Mouse (Mus musculus) embryo, embryonic 11 days (tissue): ENCODE results near the gene Trim14.

Experiments
- DNase-seq: peaks from one replicate; pipeline ENCODE4 v3.0.0-alpha.2; 2015

Trim14 gene

GRCm38 (mm10) chr4:46560069-46560705 lies 24.2 kb upstream of the Trim14 start:
- no peak for DNase-seq

DNA sequence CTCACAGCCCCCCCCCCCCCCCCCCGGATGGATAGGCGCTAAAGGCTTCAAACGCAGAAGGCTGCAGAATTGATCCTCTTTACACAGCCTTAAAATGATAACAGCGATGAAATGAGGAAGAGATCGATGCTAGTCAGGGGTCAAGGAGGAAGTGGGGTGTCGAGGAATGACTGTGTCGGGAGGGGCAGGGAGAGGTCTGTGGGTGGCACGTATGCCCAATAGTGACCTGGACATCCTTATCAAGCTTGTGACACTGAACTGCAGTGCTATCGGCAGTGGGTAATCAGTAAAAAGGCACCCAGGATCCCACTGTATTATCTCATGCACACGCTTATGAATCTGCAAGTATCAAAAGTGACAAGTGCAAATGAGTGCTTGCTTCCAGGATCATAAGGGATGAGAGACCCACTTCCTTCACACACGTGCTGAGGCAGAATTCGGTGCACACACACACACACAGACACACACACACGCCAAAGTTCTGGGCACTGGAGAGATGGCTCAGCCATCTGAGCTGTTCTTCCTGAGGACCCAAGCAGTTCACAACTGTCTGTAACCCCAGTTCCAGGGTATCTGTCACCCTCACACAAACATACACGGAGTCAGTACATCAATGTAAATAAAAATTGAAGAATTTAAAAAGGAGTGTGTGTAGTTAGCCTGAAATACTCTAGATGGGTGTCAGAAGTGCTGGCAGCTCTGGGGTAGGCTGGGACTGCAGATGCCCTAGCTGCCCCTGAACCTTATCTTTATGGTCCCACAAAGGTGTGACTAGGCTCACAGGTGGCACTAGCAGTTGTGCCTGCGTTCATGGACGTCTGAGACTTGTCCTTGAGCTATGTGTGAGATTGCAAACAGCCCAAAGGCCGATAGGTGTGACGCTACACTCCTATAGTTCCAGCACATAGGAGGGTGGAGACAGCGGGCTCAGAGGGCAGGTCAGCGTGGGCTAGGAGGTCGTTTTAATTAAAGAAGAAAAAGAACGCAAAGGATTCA lies 23.0 kb upstream of the Trim14 start:
- no peak for DNase-seq

DNA sequence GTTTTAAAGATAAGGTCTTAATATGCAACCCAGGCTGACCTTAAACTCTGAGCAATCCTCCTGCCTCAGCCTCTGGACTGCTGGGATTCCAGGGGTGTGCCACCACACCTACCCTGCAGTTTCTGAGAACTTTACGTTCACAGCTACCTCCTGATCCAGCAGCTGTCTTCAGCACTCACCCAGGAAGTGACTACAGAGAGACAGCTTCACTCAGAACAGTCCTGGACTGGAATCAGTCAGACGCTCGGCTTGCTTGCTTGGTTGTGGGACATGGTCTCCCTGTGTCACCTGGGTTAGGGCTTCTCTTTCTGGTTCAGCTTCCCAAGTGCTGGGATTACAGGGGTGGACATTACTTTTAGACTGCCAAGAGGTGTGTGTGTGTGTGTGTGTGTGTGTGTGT lies 21.0 kb upstream of the Trim14 start:
- DNase-seq: no peak

DNA sequence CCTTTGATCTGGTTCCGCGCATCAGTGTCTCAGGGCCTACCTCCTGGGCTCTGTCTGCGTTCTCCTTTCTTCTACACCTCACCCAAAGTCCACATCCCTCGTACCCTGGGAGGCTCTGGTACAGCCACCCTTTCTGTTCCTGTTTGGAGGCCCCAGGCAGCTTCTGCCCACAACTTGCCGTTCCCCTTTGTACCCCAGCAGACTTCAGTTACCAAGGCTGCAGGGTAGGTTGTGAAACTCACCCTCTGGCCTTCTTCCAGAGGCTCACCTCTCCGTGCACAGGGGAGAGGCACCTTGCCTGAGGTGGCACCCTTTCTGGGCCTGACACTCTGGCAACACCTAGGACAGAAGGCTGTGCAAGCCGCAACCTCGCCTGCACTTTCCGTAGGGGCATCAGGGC lies 19.8 kb upstream of the Trim14 start:
- DNase-seq: no peak

DNA sequence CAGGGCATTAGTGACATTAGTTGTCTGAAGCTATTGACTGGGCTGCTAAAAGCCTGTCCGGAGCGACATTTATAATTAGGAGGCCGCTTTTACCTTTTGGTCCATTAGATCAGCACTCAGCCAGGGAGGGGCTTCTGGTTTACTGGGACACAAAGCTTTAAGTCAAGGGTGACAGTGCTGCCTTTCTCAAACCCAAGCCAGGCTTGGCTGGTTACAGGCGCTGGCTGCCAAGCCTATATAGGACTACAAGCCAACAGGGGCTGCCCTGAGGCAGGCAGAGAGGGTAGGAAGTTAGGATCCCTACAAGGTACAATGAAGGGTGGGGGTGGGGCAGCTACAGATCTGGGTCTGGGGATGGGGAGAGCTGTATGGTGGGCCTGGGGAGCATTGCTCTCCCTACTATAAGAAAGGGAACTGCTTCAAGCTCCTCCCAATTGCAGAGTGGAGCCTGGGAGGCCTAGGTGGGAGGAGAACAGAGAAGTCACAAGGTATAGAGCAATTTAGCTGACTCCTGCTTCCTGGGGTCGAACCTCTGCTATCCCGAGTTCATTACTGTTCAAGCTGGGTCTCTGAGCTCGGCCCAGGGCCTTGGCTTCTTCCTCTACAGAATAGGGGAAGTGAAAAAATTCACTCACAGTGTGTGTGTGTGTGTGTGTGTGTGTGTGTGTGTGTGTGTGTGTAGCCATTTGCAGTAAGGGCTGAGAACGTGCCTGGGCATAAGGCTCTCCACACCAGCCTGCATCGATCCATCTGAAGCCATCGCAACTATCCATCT lies 18.5 kb upstream of the Trim14 start:
- DNase-seq: no peak

GRCm38 (mm10) chr4:46553864-46554263 lies 17.9 kb upstream of the Trim14 start:
- DNase-seq: no peak

GRCm38 (mm10) chr4:46550406-46550805 lies 14.5 kb upstream of the Trim14 start:
- DNase-seq: no peak

- no peak for DNase-seq
Measured at GRCm38 (mm10) chr4:46549979-46550378, 14.0 kb upstream of the Trim14 start.

- no peak for DNase-seq
Measured at GRCm38 (mm10) chr4:46546709-46547108, 10.8 kb upstream of the Trim14 start.

GRCm38 (mm10) chr4:46545498-46545897 lies 9.6 kb upstream of the Trim14 start:
- no peak for DNase-seq

- DNase-seq: no peak
Measured at GRCm38 (mm10) chr4:46544313-46544712, 8.4 kb upstream of the Trim14 start.

DNA sequence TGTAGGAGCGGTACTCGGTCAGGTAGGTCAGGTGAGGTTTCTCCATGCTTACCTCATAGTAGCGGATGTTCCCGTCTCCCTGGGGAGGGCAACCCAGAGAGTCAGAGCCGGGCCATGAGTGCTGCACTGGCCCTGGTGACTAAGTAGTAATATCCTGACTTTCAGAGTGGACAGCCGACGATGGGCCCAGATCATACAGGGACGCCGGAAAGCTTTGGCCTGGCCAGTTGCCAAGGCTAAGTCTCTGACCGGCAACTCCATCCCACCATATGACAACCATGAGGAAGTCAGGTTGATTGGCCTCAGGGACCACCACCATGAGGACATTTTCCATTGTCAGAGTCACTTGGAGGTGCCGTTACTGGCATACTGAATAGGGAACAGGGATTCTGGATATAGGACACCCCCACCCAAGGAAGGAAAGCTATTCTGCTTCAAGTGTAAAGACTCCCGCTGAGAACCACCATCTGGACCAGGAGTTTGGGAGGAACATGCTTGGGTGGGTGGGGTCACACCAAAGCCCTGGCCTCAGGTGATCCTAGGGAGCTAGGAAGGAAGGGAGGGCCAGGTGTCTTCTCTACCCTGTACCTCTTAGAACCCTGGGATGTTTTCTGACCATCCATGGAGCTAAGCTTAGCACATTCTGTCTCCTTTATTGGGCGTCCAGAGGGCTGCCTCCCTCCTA lies 7.6 kb upstream of the Trim14 start:
- DNase-seq: no peak

GRCm38 (mm10) chr4:46541707-46542106 lies 5.8 kb upstream of the Trim14 start:
- DNase-seq: no peak

- DNase-seq: no peak
Measured at GRCm38 (mm10) chr4:46539167-46539566, 3.2 kb upstream of the Trim14 start.

- no peak for DNase-seq
Measured at GRCm38 (mm10) chr4:46535094-46535830, 679 bp downstream of the Trim14 start.

GRCm38 (mm10) chr4:46533934-46534720 lies 1.8 kb downstream of the Trim14 start:
- no peak for DNase-seq

DNA sequence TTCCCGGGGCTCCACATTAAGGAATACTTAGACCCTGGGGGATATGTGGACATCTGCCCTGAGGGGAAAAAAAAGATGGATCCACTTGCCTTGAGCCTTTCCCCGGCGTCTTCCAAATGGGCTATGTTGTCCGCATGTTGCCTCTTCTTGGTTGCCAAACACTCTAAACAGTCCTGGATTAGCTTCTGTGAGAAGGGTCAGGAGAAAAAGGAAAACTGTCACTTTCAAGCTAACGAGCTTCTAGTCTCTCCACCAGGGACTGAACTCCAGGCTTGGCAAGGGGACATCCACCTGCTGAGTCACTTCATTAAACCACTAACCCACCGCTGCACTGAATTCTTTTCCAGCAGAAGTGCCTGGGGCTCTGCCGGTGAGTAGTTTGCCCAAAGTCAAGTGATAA lies 3.0 kb downstream of the Trim14 start:
- DNase-seq: no peak

GRCm38 (mm10) chr4:46532511-46532910 lies 3.4 kb downstream of the Trim14 start:
- no peak for DNase-seq

GRCm38 (mm10) chr4:46529722-46530121 lies 6.2 kb downstream of the Trim14 start:
- DNase-seq: no peak

GRCm38 (mm10) chr4:46527558-46527926 lies 8.4 kb downstream of the Trim14 start:
- no peak for DNase-seq
